Mouse (Mus musculus) small intestine, adult 2 months (tissue): Measurements from ENCODE around the gene Ccdc183. TPM values are rescaled to one million over a fixed set of nuclear protein-coding genes. Genes with fewer than 3 reads are reported as not detected.

ENCODE experiments used
- H3K27ac ChIP-seq: fragments of 200-500 bp; 2 replicates; pipeline ENCODE4 v1.5.1; 2012; ENCODE audit warnings: low read depth, low read length, control low read depth, inconsistent platforms; ENCODE audit not compliant: insufficient read depth
- H3K27me3 ChIP-seq: fragments of 200-500 bp; 2 replicates; pipeline ENCODE4 v1.6.1; 2012; ENCODE audit warnings: mild to moderate bottlenecking, moderate library complexity, low read length, inconsistent platforms; ENCODE audit not compliant: control insufficient read depth, insufficient read depth
- H3K36me3 ChIP-seq: fragments of 200-500 bp; 2 replicates; pipeline ENCODE4 v1.6.1; 2012; ENCODE audit warnings: mild to moderate bottlenecking, low read length, control low read depth, inconsistent platforms; ENCODE audit not compliant: control insufficient read depth, insufficient read depth
- H3K4me1 ChIP-seq: fragments of 200-500 bp; 2 replicates; pipeline ENCODE4 v1.6.1; 2012; ENCODE audit warnings: low read length, inconsistent platforms, mixed read lengths; ENCODE audit not compliant: control insufficient read depth, insufficient read depth, insufficient read length
- H3K4me3 ChIP-seq: fragments of 200-500 bp; 2 replicates; pipeline ENCODE4 v1.5.1; 2012; ENCODE audit warnings: low read depth, mild to moderate bottlenecking, control low read depth, inconsistent platforms, low read length, moderate library complexity
- CTCF ChIP-seq: fragments of 200-500 bp; IDR thresholded peaks from 2 replicates; pipeline ENCODE4 v1.5.1; 2012; ENCODE audit warnings: low read depth, mild to moderate bottlenecking, control low read depth, inconsistent platforms, low read length, moderate library complexity, mixed read lengths; ENCODE audit not compliant: insufficient replicate concordance, insufficient read length; ENCODE audit errors: extremely low read depth
- POLR2A ChIP-seq: fragments of 200-500 bp; IDR thresholded peaks from 2 replicates; pipeline ENCODE4 v1.6.1; 2012; ENCODE audit warnings: low read depth, mild to moderate bottlenecking, control low read depth, inconsistent platforms, low read length, moderate library complexity
- WGBS: fragments of 180-500 bp; shearing (Covaris S2); methylation state at CpG from one replicate; pipeline ENCODE4 v1.1.7; 2018; 5-methylcytosine and 5-hydroxymethylcytosine counted together
- polyA plus RNA-seq: library from polyadenylated mRNA; depleted of rRNA; stranded (reverse); fragments of >200 nt; gene quantifications from 2 replicates; pipeline ENCODE4 v1.2.3, GENCODE M21; 2012

Ccdc183 gene
- polyA plus RNA-seq, 1 experiment: not detected

- Histone ChIP-seq H3K36me3 (no peaks in the 10 kb centered on the region), H3K4me1 (no peaks in the 10 kb centered on the region), H3K27ac (no peak within 1 kb of the TSS), H3K4me3 (no peak within 1 kb of the TSS), H3K27me3 (no peaks in the 10 kb centered on the region)
- no peak for TF ChIP-seq POLR2A
- no peak for TF ChIP-seq CTCF
- WGBS: 62% methylated on average over 6 of the region's 6 CpGs
These were observed 10.3 kb upstream of the Ccdc183 start, which contains the start of gene Fcna for GRCm38 (mm10) chr2:25627811-25628210. Gene Fcna, minus strand, starts transcription at chr2:25628030.

- H3K27me3 ChIP-seq: no peaks in the 10 kb centered on the region
- H3K27ac ChIP-seq: no peak overlapping the region
- H3K4me3 ChIP-seq: no peak overlapping the region
- TF ChIP-seq POLR2A: no peak
- no peak for TF ChIP-seq CTCF
- H3K36me3 ChIP-seq: no peaks in the 10 kb centered on the region
- no peaks in the 10 kb centered on the region; the same call in 1 of the 2 replicates for H3K4me1 ChIP-seq
- 45% methylated on average over 5 of the region's 5 CpGs for WGBS
These were observed 8.5 kb upstream of the Ccdc183 start for GRCm38 (mm10) chr2:25625986-25626385.

- peak within 1 kb of the TSS; percentile 44 for H3K27ac ChIP-seq
These were observed 4.0 kb upstream of the Ccdc183 start, which contains the start of gene Tmem141 for GRCm38 (mm10) chr2:25621229-25622200. Gene Tmem141, minus strand, starts transcription at chr2:25622005.

GRCm38 (mm10) chr2:25620852-25621228 is 3.4 kb upstream of the Ccdc183 start:
- TF ChIP-seq POLR2A: no peak
- 88% methylated on average over 4 of the region's 4 CpGs for WGBS
- Histone ChIP-seq H3K36me3 (no peaks in the 10 kb centered on the region), H3K4me1 (no peaks in the 10 kb centered on the region; the same call in none of the 2 replicates), H3K27ac (no peak overlapping the region), H3K27me3 (peaks cover 10% of the 10 kb centered on the region), H3K4me3 (no peak overlapping the region)

More at GRCm38 (mm10) chr2:25621229-25622200, 4.0 kb upstream of the Ccdc183 start, which contains the start of gene Tmem141:
- Histone ChIP-seq H3K36me3 (no peaks in the 10 kb centered on the region), H3K4me1 (no peaks in the 10 kb centered on the region; the same call in 1 of the 2 replicates), H3K4me3 (peak within 1 kb of the TSS; percentile 68), H3K27me3 (peaks cover 3% of the 10 kb centered on the region; the same call in 1 of the 2 replicates)
- TF ChIP-seq POLR2A (no peak; the same call in 1 of the 2 replicates), CTCF (peak; percentile 76)
- WGBS: 5% methylated on average over 34 of the region's 34 CpGs

GRCm38 (mm10) chr2:25620386-25620785 is 2.9 kb upstream of the Ccdc183 start:
- Histone ChIP-seq H3K27ac (no peak overlapping the region), H3K4me1 (no peaks in the 10 kb centered on the region; the same call in none of the 2 replicates), H3K4me3 (no peak overlapping the region), H3K27me3 (peaks cover 14% of the 10 kb centered on the region), H3K36me3 (no peaks in the 10 kb centered on the region)
- WGBS: 82% methylated on average over 6 of the region's 6 CpGs
- TF ChIP-seq CTCF (no peak), POLR2A (no peak)

- H3K27me3 ChIP-seq: peaks cover 14% of the 10 kb centered on the region
- H3K4me3 ChIP-seq: no peak overlapping the region
- no peaks in the 10 kb centered on the region; the same call in none of the 2 replicates for H3K4me1 ChIP-seq
- 16% methylated on average over 22 of the region's 22 CpGs for WGBS
- H3K36me3 ChIP-seq: no peaks in the 10 kb centered on the region
- no peak for TF ChIP-seq POLR2A
- TF ChIP-seq CTCF: no peak
- no peak overlapping the region for H3K27ac ChIP-seq
These were observed 1.1 kb downstream of the Ccdc183 start for GRCm38 (mm10) chr2:25616398-25616797.

- WGBS: 30% methylated on average over 10 of the region's 10 CpGs
- H3K36me3 ChIP-seq: no peaks in the 10 kb centered on the region
These were observed 8.8 kb downstream of the Ccdc183 start for GRCm38 (mm10) chr2:25608671-25609070.

More at GRCm38 (mm10) chr2:25608671-25609070, 8.8 kb downstream of the Ccdc183 start:
- peaks cover 7% of the 10 kb centered on the region; the same call in 1 of the 2 replicates for H3K4me1 ChIP-seq
- TF ChIP-seq CTCF: no peak
- no peak overlapping the region for H3K27ac ChIP-seq
- H3K27me3 ChIP-seq: no peaks in the 10 kb centered on the region
- H3K4me3 ChIP-seq: peak overlapping the region; percentile 99
